Mouse (Mus musculus) lung, postnatal 14 days (tissue): ENCODE results near the gene Pink1.
"Not testable (repeated sequence)": the region's sequence is repeated elsewhere in the genome, so short reads cannot be mapped to it uniquely, and the experiment has no call there.

Experiments
- DNase-seq: peaks from one replicate; pipeline ENCODE4 v3.0.0; 2021

Pink1 gene

GRCm38 (mm10) chr4:138341393-138341792 lies 15.3 kb upstream of the Pink1 start:
- no peak for DNase-seq

GRCm38 (mm10) chr4:138339963-138340362 lies 13.9 kb upstream of the Pink1 start:
- peak; percentile 66 for DNase-seq

- DNase-seq: no peak
Observed at GRCm38 (mm10) chr4:138337341-138337740, 11.2 kb upstream of the Pink1 start.

- DNase-seq: no peak
Observed at GRCm38 (mm10) chr4:138336876-138337275, 10.8 kb upstream of the Pink1 start.

- no peak for DNase-seq
Observed at GRCm38 (mm10) chr4:138335648-138336047, 9.5 kb upstream of the Pink1 start.

- DNase-seq: no peak
Observed at GRCm38 (mm10) chr4:138335036-138335435, 8.9 kb upstream of the Pink1 start.

GRCm38 (mm10) chr4:138333135-138333534 lies 7.0 kb upstream of the Pink1 start:
- no peak for DNase-seq

- no peak for DNase-seq
Observed at GRCm38 (mm10) chr4:138331647-138332046, 5.5 kb upstream of the Pink1 start.

- no peak for DNase-seq
Observed at GRCm38 (mm10) chr4:138330264-138330671, 4.2 kb upstream of the Pink1 start.

GRCm38 (mm10) chr4:138327891-138328470 lies 1.9 kb upstream of the Pink1 start:
- no peak for DNase-seq

- DNase-seq: not testable (repeated sequence)
Observed at GRCm38 (mm10) chr4:138327155-138327554, 1.0 kb upstream of the Pink1 start.

GRCm38 (mm10) chr4:138325466-138326076 lies 536 bp downstream of the Pink1 start:
- DNase-seq: peak; percentile 98

- no peak for DNase-seq
Observed at GRCm38 (mm10) chr4:138324451-138324850, 1.7 kb downstream of the Pink1 start.

GRCm38 (mm10) chr4:138323753-138324152 lies 2.4 kb downstream of the Pink1 start:
- DNase-seq: no peak

GRCm38 (mm10) chr4:138322692-138323091 lies 3.4 kb downstream of the Pink1 start:
- no peak for DNase-seq

- DNase-seq: no peak
Observed at GRCm38 (mm10) chr4:138321488-138321887, 4.6 kb downstream of the Pink1 start.

GRCm38 (mm10) chr4:138320711-138321110 lies 5.4 kb downstream of the Pink1 start:
- no peak for DNase-seq

- peak; percentile 88 for DNase-seq
Observed at GRCm38 (mm10) chr4:138319508-138319907, 6.6 kb downstream of the Pink1 start.

GRCm38 (mm10) chr4:138318509-138319266 lies 7.4 kb downstream of the Pink1 start:
- DNase-seq: peak; percentile 65

GRCm38 (mm10) chr4:138316369-138316768 lies 9.7 kb downstream of the Pink1 start:
- DNase-seq: no peak

GRCm38 (mm10) chr4:138315781-138316180 lies 10.3 kb downstream of the Pink1 start:
- DNase-seq: peak; percentile 16

- no peak for DNase-seq
Observed at GRCm38 (mm10) chr4:138313795-138314194, 12.3 kb downstream of the Pink1 start.

GRCm38 (mm10) chr4:138313021-138313420 lies 13.1 kb downstream of the Pink1 start:
- no peak for DNase-seq

GRCm38 (mm10) chr4:138312105-138312504 lies 14.0 kb downstream of the Pink1 start:
- DNase-seq: no peak
